Mouse (Mus musculus) midbrain, embryonic 11.5 days (tissue): Measurements from ENCODE around the gene Snrpa. TPM values are rescaled to one million over a fixed set of nuclear protein-coding genes. Genes with fewer than 3 reads are reported as not detected.

Experiments used
- ATAC-seq: fragments of 200-750 bp; cut with Nextera tagmentation; 2 replicates; pipeline ENCODE4 v1.8.0; 2017; ENCODE audit warnings: moderate TSS enrichment, moderate library complexity; ENCODE audit not compliant: low FRiP score
- DNase-seq: peaks from one replicate; pipeline ENCODE4 v3.0.0; 2015; ENCODE audit warnings: low spot score; ENCODE audit errors: missing footprints
- H3K27ac ChIP-seq: fragments of 300-500 bp; sonication (generic); 2 replicates; pipeline ENCODE4 v1.5.1; 2014; ENCODE audit warnings: low read depth, low read length
- H3K27me3 ChIP-seq: fragments of 300-500 bp; sonication (generic); 2 replicates; pipeline ENCODE4 v1.6.1; 2014; ENCODE audit warnings: mild to moderate bottlenecking, low read length, moderate library complexity, mixed read lengths; ENCODE audit not compliant: control insufficient read depth, insufficient read depth
- H3K36me3 ChIP-seq: fragments of 300-500 bp; sonication (generic); 2 replicates; pipeline ENCODE4 v1.6.1; 2014; ENCODE audit warnings: mild to moderate bottlenecking, low read length, moderate library complexity, mixed read lengths; ENCODE audit not compliant: control insufficient read depth, insufficient read depth
- H3K4me1 ChIP-seq: fragments of 300-500 bp; sonication (generic); 2 replicates; pipeline ENCODE4 v1.6.1; 2014; ENCODE audit warnings: low read length; ENCODE audit not compliant: control insufficient read depth, insufficient read depth
- H3K4me2 ChIP-seq: fragments of 300-500 bp; sonication (generic); 2 replicates; pipeline ENCODE4 v1.6.1; 2014; ENCODE audit warnings: mild to moderate bottlenecking, moderate library complexity
- H3K4me3 ChIP-seq: fragments of 300-500 bp; sonication (generic); 2 replicates; pipeline ENCODE4 v1.5.1; 2014; ENCODE audit warnings: low read depth, low read length
- H3K9ac ChIP-seq: fragments of 300-500 bp; sonication (generic); 2 replicates; pipeline ENCODE4 v1.6.1; 2014; ENCODE audit warnings: low read length
- H3K9me3 ChIP-seq: fragments of 300-500 bp; sonication (generic); 2 replicates; pipeline ENCODE4 v1.6.1; 2016; ENCODE audit warnings: low read length; ENCODE audit not compliant: control insufficient read depth
- WGBS: fragments of 180-500 bp; shearing (Covaris S2); extraction: QIAGEN DNeasy Blood & Tissue Kit; methylation state at CpG from one replicate; pipeline ENCODE4 v1.1.7; 2014; 5-methylcytosine and 5-hydroxymethylcytosine counted together
- polyA plus RNA-seq: library from polyadenylated mRNA; unstranded; fragments of >200 nt; fragmentation: Nextera tagmentation; extraction: Ambion mirVana; gene quantifications from 2 replicates; pipeline ENCODE4 v1.2.1, GENCODE M21; 2014

Snrpa gene
- polyA plus RNA-seq, 1 experiment from 2014 or later = 364 TPM

- no peaks in the 10 kb centered on the region for H3K36me3 ChIP-seq
- H3K4me1 ChIP-seq = peaks cover 22% of the 10 kb centered on the region
- WGBS = 78% methylated on average over 4 of the region's 4 CpGs
- H3K4me2 ChIP-seq = no peak overlapping the region
- no peak overlapping the region for H3K27ac ChIP-seq
- H3K9ac ChIP-seq = no peak overlapping the region
- no peak for DNase-seq
- ATAC-seq = no peak
- no peak overlapping the region for H3K4me3 ChIP-seq
- H3K27me3 ChIP-seq = no peaks in the 10 kb centered on the region
- no peaks in the 10 kb centered on the region for H3K9me3 ChIP-seq
Measured at GRCm38 (mm10) chr7:27230781-27231180, 34.7 kb upstream of the Snrpa start.

DNA sequence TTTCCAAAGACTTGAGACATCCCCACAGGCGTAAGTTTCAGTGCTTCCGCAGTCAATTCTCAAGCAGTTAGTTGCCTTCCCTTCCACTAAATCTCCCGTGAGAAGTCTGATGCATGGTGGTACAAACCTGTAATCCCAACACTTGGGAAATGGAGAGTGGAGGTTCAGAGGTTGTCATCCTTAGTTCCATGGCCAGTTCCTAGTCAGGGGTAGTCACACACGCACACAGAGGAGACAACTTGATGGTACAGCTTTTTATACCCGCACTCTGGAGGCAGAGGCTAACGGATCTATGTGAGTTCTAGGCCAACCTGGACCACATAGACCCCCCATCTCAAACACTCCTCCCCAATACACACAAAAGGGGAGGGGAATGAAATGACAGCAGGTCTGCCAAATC, 32.8 kb upstream of the Snrpa start:
- H3K4me1 ChIP-seq = peaks cover 34% of the 10 kb centered on the region
- WGBS = 16% methylated on average over 6 of the region's 6 CpGs
- H3K4me2 ChIP-seq = peak overlapping the region; percentile 66
- ATAC-seq (no peak), DNase-seq (no peak)
- H3K9me3 ChIP-seq = no peaks in the 10 kb centered on the region
- peak overlapping the region; percentile 60 for H3K27ac ChIP-seq
- H3K9ac ChIP-seq = peak overlapping the region; percentile 80
- H3K4me3 ChIP-seq = peak overlapping the region; percentile 79
- H3K36me3 ChIP-seq = no peaks in the 10 kb centered on the region
- no peaks in the 10 kb centered on the region for H3K27me3 ChIP-seq

DNA sequence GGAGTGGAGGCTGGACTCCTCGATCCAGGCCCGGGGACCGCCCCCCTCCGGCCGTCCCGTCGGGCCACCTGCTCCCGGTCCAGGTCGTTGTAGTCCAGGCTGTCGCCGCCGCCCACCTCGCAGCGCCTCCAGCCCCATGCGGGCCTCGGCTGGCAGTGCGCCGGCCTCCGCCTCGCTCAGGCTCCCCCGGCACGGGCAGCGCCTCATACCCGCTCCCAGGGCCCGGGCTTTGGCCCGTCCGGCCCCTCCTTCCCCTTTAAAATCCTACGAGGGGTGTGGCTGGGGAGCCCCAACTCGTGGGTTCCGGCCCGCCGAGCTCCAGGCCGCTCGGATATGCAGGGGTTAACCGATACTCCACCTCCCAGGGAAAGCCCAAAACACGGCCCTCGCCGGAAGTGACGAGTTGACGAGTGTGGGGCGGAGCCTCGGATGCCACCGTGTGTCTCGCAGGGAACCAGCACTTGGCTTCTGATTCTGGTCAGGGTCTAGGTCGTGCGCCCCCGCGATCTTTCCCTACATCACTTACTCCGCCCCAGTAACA, 32.3 kb upstream of the Snrpa start, which contains the start of gene Itpkc:
Gene Itpkc, minus strand, starts transcription at position 381 of the 541 bp plus-strand sequence.
- DNase-seq (peak; percentile 98), ATAC-seq (peak; percentile 83)
- Histone ChIP-seq H3K36me3 (no peaks in the 10 kb centered on the region), H3K4me2 (peak within 1 kb of the TSS; percentile 66), H3K4me3 (peak within 1 kb of the TSS; percentile 79), H3K9ac (peak within 1 kb of the TSS; percentile 80), H3K4me1 (peaks cover 29% of the 10 kb centered on the region), H3K27ac (peak within 1 kb of the TSS; percentile 60), H3K9me3 (no peaks in the 10 kb centered on the region), H3K27me3 (no peaks in the 10 kb centered on the region)
- WGBS = under 1% methylated on average over 48 of the region's 49 CpGs

- Histone ChIP-seq H3K36me3 (no peaks in the 10 kb centered on the region), H3K9me3 (no peaks in the 10 kb centered on the region), H3K4me1 (peaks cover 28% of the 10 kb centered on the region), H3K4me2 (peak overlapping the region; percentile 66), H3K27me3 (no peaks in the 10 kb centered on the region), H3K9ac (peak overlapping the region; percentile 80), H3K4me3 (peak overlapping the region; percentile 79), H3K27ac (no peak overlapping the region)
- ATAC-seq = no peak; the same call in 1 of the 2 replicates
- DNase-seq = peak; percentile 89
- 4% methylated on average over 10 of the region's 10 CpGs for WGBS
Measured at GRCm38 (mm10) chr7:27227676-27228075, 31.6 kb upstream of the Snrpa start.

- Histone ChIP-seq H3K27ac (no peak overlapping the region), H3K9ac (peak overlapping the region; percentile 80), H3K36me3 (no peaks in the 10 kb centered on the region), H3K9me3 (no peaks in the 10 kb centered on the region), H3K4me3 (peak overlapping the region; percentile 79), H3K4me2 (peak overlapping the region; percentile 66), H3K27me3 (no peaks in the 10 kb centered on the region), H3K4me1 (peaks cover 28% of the 10 kb centered on the region)
- no peak for ATAC-seq
- 42% methylated on average over 9 of the region's 9 CpGs for WGBS
- DNase-seq = no peak
Measured at GRCm38 (mm10) chr7:27227276-27227675, 31.2 kb upstream of the Snrpa start.

- DNase-seq (no peak), ATAC-seq (no peak)
- H3K36me3 ChIP-seq = 0 out of 2 replicates have a peak, but pooled peaks cover 2% of the 10 kb centered on the region
- WGBS = 80% methylated on average over 11 of the region's 11 CpGs
- no peaks in the 10 kb centered on the region for H3K9me3 ChIP-seq
- 0 out of 2 replicates have a peak overlapping the region, but pooled peaks have one; percentile 21 for H3K9ac ChIP-seq
- no peak overlapping the region for H3K27ac ChIP-seq
- H3K4me1 ChIP-seq = peaks cover 28% of the 10 kb centered on the region
- no peaks in the 10 kb centered on the region for H3K27me3 ChIP-seq
- no peak overlapping the region for H3K4me3 ChIP-seq
- no peak overlapping the region for H3K4me2 ChIP-seq
Measured at GRCm38 (mm10) chr7:27224877-27225575, 29.0 kb upstream of the Snrpa start.

DNA sequence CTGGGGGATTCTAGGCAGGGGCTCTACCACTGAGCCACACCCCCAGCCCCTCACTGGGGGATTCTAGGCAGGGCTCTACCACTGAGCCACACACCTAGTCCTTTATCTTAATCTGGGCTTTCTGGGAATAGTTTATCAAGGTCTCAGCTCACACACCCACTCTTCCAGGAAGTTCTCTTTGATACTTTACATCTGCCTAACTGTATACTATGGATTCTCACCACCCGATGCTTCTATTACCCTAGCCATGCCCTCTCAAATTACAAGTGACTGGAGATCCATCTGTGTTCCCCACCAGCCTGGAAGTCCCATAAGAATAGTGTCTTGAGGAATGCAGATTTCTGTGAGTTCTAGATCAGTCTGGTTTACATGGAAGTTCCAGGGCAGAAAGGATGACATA, 26.5 kb upstream of the Snrpa start:
- DNase-seq = no peak
- H3K4me2 ChIP-seq = no peak overlapping the region
- H3K36me3 ChIP-seq = 0 out of 2 replicates have a peak, but pooled peaks cover 2% of the 10 kb centered on the region
- no peaks in the 10 kb centered on the region for H3K9me3 ChIP-seq
- no peak overlapping the region for H3K9ac ChIP-seq
- WGBS = 90% methylated on average over 1 of the region's 1 CpGs
- no peak overlapping the region for H3K4me3 ChIP-seq
- no peak overlapping the region for H3K27ac ChIP-seq
- H3K27me3 ChIP-seq = no peaks in the 10 kb centered on the region
- ATAC-seq = no peak
- peaks cover 27% of the 10 kb centered on the region for H3K4me1 ChIP-seq

GRCm38 (mm10) chr7:27221939-27222338, 25.9 kb upstream of the Snrpa start:
- no peak overlapping the region for H3K4me2 ChIP-seq
- H3K27ac ChIP-seq = no peak overlapping the region
- no peak overlapping the region for H3K9ac ChIP-seq
- no peaks in the 10 kb centered on the region for H3K27me3 ChIP-seq
- H3K4me1 ChIP-seq = peaks cover 21% of the 10 kb centered on the region
- no peak for ATAC-seq
- no peaks in the 10 kb centered on the region for H3K9me3 ChIP-seq
- H3K4me3 ChIP-seq = no peak overlapping the region
- 0 out of 2 replicates have a peak, but pooled peaks cover 4% of the 10 kb centered on the region for H3K36me3 ChIP-seq
- 89% methylated on average over 6 of the region's 6 CpGs for WGBS
- no peak for DNase-seq

DNA sequence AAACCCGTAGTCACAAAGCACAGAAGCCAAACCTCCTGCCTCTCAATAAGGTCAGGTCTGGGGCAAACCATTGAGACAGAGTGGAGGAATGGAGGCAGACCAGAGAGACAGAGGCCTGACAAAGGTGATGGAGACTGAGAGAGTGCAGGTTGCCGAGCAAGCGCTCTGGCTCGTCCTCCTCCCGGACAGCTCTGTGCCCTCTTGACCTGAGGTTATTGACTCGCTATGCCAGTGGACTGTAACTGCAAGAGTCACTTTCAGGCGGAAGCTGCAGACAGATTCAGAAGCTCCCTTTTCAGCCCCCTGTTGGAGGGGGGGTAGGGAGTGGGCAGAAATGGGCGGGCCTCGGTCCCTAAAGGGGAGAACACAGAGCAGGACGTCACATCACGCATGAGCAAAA, 23.9 kb upstream of the Snrpa start:
- H3K9me3 ChIP-seq = no peaks in the 10 kb centered on the region
- H3K4me2 ChIP-seq = no peak overlapping the region
- H3K4me3 ChIP-seq = no peak overlapping the region
- 0 out of 2 replicates have a peak, but pooled peaks cover 5% of the 10 kb centered on the region for H3K36me3 ChIP-seq
- 80% methylated on average over 11 of the region's 11 CpGs for WGBS
- H3K27ac ChIP-seq = no peak overlapping the region
- H3K27me3 ChIP-seq = no peaks in the 10 kb centered on the region
- H3K4me1 ChIP-seq = peaks cover 4% of the 10 kb centered on the region; the same call in 1 of the 2 replicates
- ATAC-seq = no peak
- H3K9ac ChIP-seq = no peak overlapping the region
- DNase-seq = no peak
